Mouse (Mus musculus) right cerebral cortex, postnatal 10 days (tissue): ENCODE data around the gene Gm45062.

Experiments used
- DNase-seq, 2 experiments: peaks; one replicate each; pipeline ENCODE4 v3.0.0; 2021; ENCODE audit warnings: low spot score in 2 of 2

The Gm45062 gene

DNA sequence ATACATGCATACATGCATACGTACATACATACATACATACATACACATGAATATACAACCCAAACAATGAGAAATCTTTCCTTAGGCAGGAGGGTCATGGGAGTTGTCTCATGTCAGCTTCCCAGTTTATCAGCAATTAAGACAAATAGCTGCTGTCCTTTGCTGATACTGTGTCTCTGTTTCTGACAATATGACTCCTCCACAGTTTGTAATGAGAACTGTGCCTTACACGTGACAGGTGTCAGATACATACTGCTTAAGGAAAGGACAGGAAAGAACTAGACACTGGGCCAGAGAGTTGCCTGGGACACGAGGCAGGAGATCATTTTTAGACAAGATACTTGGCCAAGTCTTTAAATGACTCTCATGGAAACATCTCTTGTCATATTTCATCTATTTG lies 215.1 kb downstream of the Gm45062 start:
- DNase-seq, result no peak

DNA sequence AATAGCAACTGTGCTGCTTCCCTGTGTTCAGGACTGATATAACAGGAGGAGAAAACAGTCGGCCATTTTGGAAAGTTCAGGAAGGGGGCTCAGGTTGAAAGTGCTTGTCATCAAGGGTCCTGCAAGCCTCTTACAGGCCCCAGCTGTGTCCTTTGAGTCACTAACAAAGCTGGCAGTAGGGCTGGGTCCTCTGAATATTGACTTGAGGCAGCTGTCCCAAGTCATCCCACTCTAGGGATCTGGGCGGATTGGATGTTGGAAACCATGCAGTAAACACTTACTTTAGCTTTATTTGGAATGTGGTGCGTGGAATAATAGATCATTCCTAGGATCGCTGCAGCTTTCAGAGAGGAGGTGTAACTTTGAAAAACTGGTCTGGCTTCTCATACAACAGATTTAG lies 215.6 kb downstream of the Gm45062 start:
- no peak for DNase-seq

GRCm38 (mm10) chr6:8479176-8479575 lies 219.9 kb downstream of the Gm45062 start:
- no peak for DNase-seq

DNA sequence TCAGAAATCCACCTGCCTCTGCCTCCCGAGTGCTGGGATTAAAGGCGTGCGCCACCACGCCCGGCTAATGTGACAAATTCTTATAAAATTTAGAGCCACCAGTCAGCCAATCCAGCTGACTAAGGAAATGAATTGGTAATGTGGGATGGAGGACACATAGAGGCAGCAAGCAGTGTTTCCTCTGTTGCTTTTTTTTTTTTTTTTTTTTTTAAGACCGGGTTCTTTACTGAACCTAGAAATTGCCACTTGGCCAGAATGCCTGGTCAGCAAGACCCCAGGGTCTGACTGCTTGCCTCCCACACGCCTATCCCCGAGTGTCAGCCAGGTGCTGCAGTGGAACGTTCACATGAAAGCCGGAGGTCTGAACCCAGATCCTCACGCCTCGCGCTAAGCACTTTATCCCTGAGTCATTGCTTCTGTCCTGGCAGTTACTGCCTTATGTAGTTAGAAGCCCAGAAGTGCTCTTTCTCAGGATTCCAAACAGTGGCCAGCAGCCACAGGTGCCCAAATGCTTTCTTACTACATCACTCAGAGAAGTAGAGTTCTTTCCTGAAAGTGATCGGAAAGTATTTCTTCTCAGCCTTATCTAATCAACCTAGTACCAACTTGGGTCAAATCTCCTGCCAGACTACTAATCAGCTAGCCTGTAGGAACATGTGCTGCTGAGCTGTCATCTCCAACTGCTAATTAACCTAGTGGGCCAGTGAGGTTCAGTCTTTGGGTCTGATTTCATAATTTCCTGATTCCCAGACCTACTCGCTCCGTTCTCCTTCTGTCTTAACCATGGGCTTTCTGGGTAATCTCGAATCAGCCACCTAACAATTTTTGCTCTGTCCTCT lies 225.4 kb downstream of the Gm45062 start:
- DNase-seq, result no peak

GRCm38 (mm10) chr6:8485414-8486175 lies 226.3 kb downstream of the Gm45062 start:
- no peak for DNase-seq

DNA sequence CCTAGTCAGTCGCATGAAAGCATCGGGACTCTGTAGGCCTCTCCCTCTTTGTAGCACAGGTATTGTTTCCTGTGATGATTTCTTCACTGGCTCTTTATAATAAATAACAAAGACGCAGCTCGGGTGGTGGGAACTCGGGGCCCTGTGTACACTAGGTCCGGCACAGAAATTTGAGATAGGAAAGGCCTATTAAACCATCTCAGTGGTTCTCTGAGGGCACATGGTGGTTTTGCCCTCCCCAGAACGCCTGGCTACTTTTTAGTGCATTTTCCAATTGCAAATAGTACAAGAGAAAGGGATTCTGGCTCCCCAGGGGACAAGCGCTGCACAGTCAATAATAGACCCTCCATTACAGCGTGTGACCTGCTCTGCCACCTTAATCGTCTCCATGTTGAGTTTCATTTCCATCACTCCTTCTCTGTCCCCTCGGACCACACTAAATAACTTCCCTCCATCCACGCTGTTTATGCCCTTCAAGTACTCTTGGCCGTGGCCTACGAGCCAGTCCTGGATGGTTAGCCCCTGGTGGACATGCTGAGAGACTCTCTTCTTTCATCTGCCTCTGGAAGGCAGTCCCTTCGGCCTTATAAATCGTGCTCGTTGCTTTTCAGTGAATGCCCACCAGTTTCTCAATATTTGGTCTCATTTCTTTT lies 227.3 kb downstream of the Gm45062 start:
- DNase-seq, result no peak

GRCm38 (mm10) chr6:8487044-8487853 lies 228.0 kb downstream of the Gm45062 start:
- no peak for DNase-seq

DNA sequence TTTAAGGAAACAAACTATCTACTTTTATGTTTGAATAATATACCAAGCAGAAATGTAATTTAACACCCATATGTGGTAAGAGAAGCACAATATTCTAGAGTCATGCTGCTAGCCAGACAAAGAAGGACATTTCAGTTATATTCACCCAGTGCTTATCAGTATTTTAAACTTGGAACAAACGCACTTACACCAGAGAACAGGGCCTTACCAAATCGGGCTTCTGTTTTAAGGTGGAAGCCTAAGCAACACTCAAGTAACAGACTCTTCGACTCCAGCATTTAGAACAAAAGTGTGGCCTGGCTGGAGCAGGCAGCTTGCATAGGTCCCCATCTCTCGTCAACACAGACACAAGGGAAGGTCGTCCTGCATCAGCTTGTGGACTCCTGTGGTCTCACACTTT lies 229.0 kb downstream of the Gm45062 start:
- DNase-seq, result peak in 1 of 2 experiments; percentile 13

- peak in 1 of 2 experiments; percentile 4 for DNase-seq
These were observed 230.0 kb downstream of the Gm45062 start for GRCm38 (mm10) chr6:8489266-8489665.

GRCm38 (mm10) chr6:8489938-8490585 lies 230.8 kb downstream of the Gm45062 start:
- peak in 1 of 2 experiments; percentile 4 for DNase-seq

DNA sequence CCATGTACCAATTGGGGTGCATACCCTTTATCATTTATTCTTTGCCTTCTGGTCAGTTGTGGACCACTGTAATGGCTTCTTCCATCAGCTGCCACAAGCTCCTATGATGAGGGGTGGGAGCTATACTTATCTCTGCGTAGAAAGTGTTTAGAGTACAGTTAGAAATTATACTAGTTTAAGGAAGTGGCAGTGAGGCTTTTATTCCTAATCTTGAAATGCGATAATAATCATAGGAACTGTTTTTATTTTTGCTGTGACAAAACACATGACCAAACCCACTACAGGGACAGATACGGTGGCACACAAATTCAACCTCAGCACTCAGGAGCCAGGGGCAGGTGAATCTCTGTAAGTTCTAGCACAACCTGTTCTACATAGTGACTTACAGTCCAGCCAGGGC lies 233.0 kb downstream of the Gm45062 start:
- no peak for DNase-seq

- DNase-seq, result no peak
These were observed 236.0 kb downstream of the Gm45062 start for GRCm38 (mm10) chr6:8495109-8495826.

DNA sequence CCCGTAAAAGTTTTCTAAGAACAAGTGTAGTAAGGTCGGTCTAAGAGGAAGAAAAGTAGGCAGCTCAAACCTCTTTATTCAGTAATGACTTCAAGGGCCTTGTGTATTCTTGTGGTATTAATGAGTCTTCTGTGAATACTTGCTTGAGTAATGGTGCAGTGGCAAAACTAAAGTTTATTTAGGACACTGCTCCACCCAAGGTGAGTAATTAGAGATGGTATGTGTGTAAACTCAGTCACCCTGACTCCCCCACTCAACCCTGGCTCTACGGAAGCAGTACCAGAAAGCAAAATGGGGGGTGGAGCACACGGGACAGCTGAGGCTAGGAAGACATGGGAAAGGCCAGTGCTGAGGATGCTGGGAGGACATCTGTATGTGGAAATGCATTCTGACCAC lies 236.6 kb downstream of the Gm45062 start:
- no peak for DNase-seq

DNA sequence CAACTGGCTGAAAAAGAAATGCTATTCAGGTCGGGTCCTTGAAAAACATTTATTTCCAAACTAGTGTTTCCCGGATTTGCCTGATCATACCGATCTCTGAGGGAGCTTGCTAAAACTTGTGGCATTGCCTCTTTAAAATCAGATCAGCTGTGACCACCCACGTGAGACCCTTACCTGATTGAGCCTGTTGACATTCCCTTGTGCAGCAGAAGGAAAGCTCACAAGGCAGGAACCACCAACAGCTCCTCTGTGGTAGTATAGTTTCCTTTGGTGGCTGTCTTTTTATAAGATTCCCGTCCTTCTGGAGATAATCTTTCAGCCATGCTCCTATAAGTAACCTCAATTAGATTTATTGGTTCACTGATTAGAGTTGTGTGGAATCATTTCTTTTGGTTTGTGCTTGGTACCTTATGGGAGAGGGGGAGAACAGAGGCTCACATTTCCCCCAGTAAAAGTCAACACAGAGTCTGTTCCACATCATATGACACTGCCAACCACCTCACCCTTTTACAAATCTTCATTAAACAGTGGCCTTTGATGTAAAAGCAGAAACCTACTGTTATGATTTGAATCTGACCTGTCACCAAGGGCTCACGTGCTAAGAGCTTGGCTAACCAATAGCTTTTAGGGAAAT lies 238.1 kb downstream of the Gm45062 start:
- DNase-seq, result no peak

DNA sequence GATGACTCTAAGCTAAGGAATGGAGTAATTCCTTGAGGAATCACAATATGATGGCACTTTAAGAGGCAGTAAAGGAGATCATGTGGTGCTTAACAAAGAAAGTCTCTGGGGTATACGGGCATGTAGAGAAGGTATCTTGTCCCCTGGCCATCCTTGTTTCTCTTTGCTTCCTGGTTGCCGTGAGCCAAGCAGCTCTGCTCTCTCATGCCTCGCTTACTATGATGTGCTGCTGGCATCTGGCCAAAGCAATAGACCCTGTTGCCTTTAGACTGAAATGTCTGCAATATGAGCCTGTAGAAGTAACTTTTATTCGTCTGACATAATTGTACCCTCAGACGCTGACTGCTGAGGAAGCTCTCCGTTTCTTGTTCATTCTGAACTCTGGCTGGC lies 238.6 kb downstream of the Gm45062 start:
- no peak for DNase-seq

- no peak for DNase-seq
These were observed 239.7 kb downstream of the Gm45062 start for GRCm38 (mm10) chr6:8498961-8499360.

- no peak for DNase-seq
These were observed 244.7 kb downstream of the Gm45062 start for GRCm38 (mm10) chr6:8503953-8504352.

- no peak for DNase-seq
These were observed 245.4 kb downstream of the Gm45062 start for GRCm38 (mm10) chr6:8504521-8505228.

DNA sequence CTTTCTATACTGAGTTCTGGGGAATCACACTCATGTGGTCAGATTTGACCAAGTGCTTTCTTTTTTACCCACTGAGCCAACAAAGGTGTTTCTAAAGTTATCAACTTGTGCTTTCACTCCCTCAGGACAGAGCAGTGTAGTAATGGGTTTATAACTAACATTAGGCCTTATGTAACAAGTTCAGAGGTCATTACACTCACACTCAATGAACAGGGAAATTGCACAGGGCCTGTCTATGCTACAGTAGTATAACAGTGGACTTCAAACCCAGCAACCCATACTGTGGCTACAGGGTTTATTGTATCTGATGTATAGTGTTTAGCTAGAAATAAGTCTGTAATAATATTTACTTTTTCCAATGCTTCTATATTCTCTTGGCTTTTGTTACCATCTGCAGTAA lies 247.4 kb downstream of the Gm45062 start:
- no peak for DNase-seq
